Mouse (Mus musculus) CH12.LX (cell line): ENCODE data around the gene Usp6nl. TPM values are rescaled to one million over a fixed set of nuclear protein-coding genes. Genes with fewer than 3 reads are reported as not detected.

Experiments
- DNase-seq: peaks from one replicate; pipeline ENCODE4 v3.0.0-alpha.2; 2013; ENCODE audit errors: extremely low read depth
- H3K27ac ChIP-seq: 2 replicates; pipeline ENCODE4 v1.5.1; 2012; ENCODE audit warnings: low read depth, mild to moderate bottlenecking, control low read depth, moderate library complexity; ENCODE audit not compliant: insufficient read depth
- H3K27me3 ChIP-seq: replicated peaks from 2 replicates; pipeline ENCODE3; 2012; ENCODE audit warnings: inconsistent platforms
- H3K36me3 ChIP-seq, 2 experiments: replicated peaks in 1 of 2; 2 replicates each; pipeline versions ENCODE3 to v1.6.1; 2012; ENCODE audit warnings: inconsistent platforms in 1 of 2, low read length in 1 of 2, mild to moderate bottlenecking in 1 of 2, mixed read lengths in 1 of 2, moderate library complexity in 1 of 2; ENCODE audit not compliant: control insufficient read depth in 1 of 2, insufficient read depth in 1 of 2
- H3K4me1 ChIP-seq, 2 experiments: 2 replicates each; pipeline ENCODE4 v1.6.1; 2012; ENCODE audit warnings: inconsistent platforms in 1 of 2, moderate library complexity in 1 of 2; ENCODE audit not compliant: insufficient read depth in 2 of 2, control insufficient read depth in 1 of 2
- H3K4me2 ChIP-seq: 2 replicates; pipeline ENCODE4 v1.6.1; 2012; ENCODE audit warnings: low read depth, mild to moderate bottlenecking, control low read depth; ENCODE audit not compliant: poor library complexity, insufficient read depth, severe bottlenecking
- H3K4me3 ChIP-seq, 3 experiments: fragments of 150-350 bp in 1 of 3; sonication (generic) in 1 of 3; replicated peaks in 1 of 3; 2 replicates each; pipeline versions ENCODE3 to v1.5.1; 2011 to 2012; ENCODE audit warnings: low read depth in 2 of 3, low read length in 2 of 3, mild to moderate bottlenecking in 2 of 3, moderate library complexity in 2 of 3, control low read depth in 1 of 3, improper control_type of control experiment in 1 of 3, inconsistent platforms in 1 of 3, mixed read lengths in 1 of 3; ENCODE audit not compliant: poor library complexity in 1 of 3
- H3K79me2 ChIP-seq: replicated peaks from 2 replicates; pipeline ENCODE4 v1.6.1; 2012; ENCODE audit warnings: mild to moderate bottlenecking, moderate library complexity; ENCODE audit not compliant: control insufficient read depth, poor library complexity, insufficient read depth, severe bottlenecking; ENCODE audit errors: extremely low read depth
- H3K9ac ChIP-seq: 2 replicates; pipeline ENCODE4 v1.6.1; 2012; ENCODE audit warnings: low read depth, mild to moderate bottlenecking, control low read depth, moderate library complexity; ENCODE audit not compliant: insufficient read depth
- H3K9me3 ChIP-seq: replicated peaks from 2 replicates; pipeline ENCODE3; 2012; ENCODE audit warnings: low read length, inconsistent platforms, mixed read lengths
- BHLHE40 ChIP-seq: IDR thresholded peaks from 2 replicates; pipeline ENCODE4 v1.6.1; 2011; ENCODE audit warnings: mild to moderate bottlenecking, low read depth, low read length, improper control_type of control experiment
- CHD1 ChIP-seq: IDR thresholded peaks from 2 replicates; pipeline ENCODE4 v1.6.1; 2012; ENCODE audit warnings: low read depth, low read length, improper control_type of control experiment, inconsistent platforms
- CHD2 ChIP-seq: IDR thresholded peaks from 2 replicates; pipeline ENCODE4 v1.6.1; 2011; ENCODE audit warnings: low read length, improper control_type of control experiment
- CTCF ChIP-seq, 2 experiments: IDR thresholded peaks in 1 of 2; conservative IDR thresholded peaks in 1 of 2; 2 replicates each; pipeline ENCODE4 v1.5.1; 2011 to 2012; ENCODE audit warnings: low read depth in 2 of 2, low read length in 2 of 2, improper control_type of control experiment in 1 of 2, inconsistent platforms in 1 of 2, mild to moderate bottlenecking in 1 of 2, moderate library complexity in 1 of 2
- E2F4 ChIP-seq: IDR thresholded peaks from 2 replicates; pipeline ENCODE4 v1.6.1; 2011; ENCODE audit warnings: low read depth, low read length, improper control_type of control experiment; ENCODE audit not compliant: insufficient replicate concordance
- ELF1 ChIP-seq: IDR thresholded peaks from 2 replicates; pipeline ENCODE4 v1.6.1; 2014; ENCODE audit warnings: low read depth, mild to moderate bottlenecking, inconsistent platforms, low read length, improper control_type of control experiment
- EP300 ChIP-seq: IDR thresholded peaks from 2 replicates; pipeline ENCODE4 v1.6.1; 2011; ENCODE audit warnings: low read length, improper control_type of control experiment
- ETS1 ChIP-seq: conservative IDR thresholded peaks from 2 replicates; pipeline ENCODE4 v1.6.1; 2012; ENCODE audit warnings: low read depth, mild to moderate bottlenecking, inconsistent platforms, low read length, improper control_type of control experiment, moderate library complexity
- HCFC1 ChIP-seq: IDR thresholded peaks from 2 replicates; pipeline ENCODE4 v1.6.1; 2012; ENCODE audit warnings: low read depth, mild to moderate bottlenecking, inconsistent platforms, low read length, improper control_type of control experiment
- JUN ChIP-seq: IDR thresholded peaks from 2 replicates; pipeline ENCODE4 v1.6.1; 2011; ENCODE audit warnings: low read depth, mild to moderate bottlenecking, low read length, improper control_type of control experiment, moderate library complexity; ENCODE audit not compliant: insufficient read depth
- KAT2A ChIP-seq: IDR thresholded peaks from 2 replicates; pipeline ENCODE4 v1.6.1; 2012; ENCODE audit warnings: low read length, improper control_type of control experiment, inconsistent platforms; ENCODE audit not compliant: insufficient replicate concordance
- MAFK ChIP-seq: IDR thresholded peaks from 2 replicates; pipeline ENCODE4 v1.6.1; 2011; ENCODE audit warnings: low read length, improper control_type of control experiment; ENCODE audit not compliant: insufficient replicate concordance
- MAX ChIP-seq: IDR thresholded peaks from 2 replicates; pipeline ENCODE4 v1.6.1; 2011; ENCODE audit warnings: low read length, improper control_type of control experiment
- MEF2A ChIP-seq: IDR thresholded peaks from 2 replicates; pipeline ENCODE4 v1.6.1; 2014; ENCODE audit warnings: low read depth, mild to moderate bottlenecking, inconsistent platforms, low read length, improper control_type of control experiment, borderline replicate concordance
- MXI1 ChIP-seq: IDR thresholded peaks from 2 replicates; pipeline ENCODE4 v1.6.1; 2011; ENCODE audit warnings: mild to moderate bottlenecking, low read depth, low read length, improper control_type of control experiment
- MYC ChIP-seq: IDR thresholded peaks from 2 replicates; pipeline ENCODE4 v1.6.1; 2011; ENCODE audit warnings: low read depth, mild to moderate bottlenecking, improper control_type of control experiment, low read length
- NRF1 ChIP-seq: IDR thresholded peaks from 2 replicates; pipeline ENCODE4 v1.6.1; 2014; ENCODE audit warnings: low read depth, mild to moderate bottlenecking, inconsistent platforms, low read length, improper control_type of control experiment, moderate library complexity
- PAX5 ChIP-seq: IDR thresholded peaks from 2 replicates; pipeline ENCODE4 v1.6.1; 2012; ENCODE audit warnings: low read length, inconsistent platforms, mixed read lengths
- POLR2A ChIP-seq: IDR thresholded peaks from 2 replicates; pipeline ENCODE4 v1.6.1; 2011; ENCODE audit warnings: low read depth, mild to moderate bottlenecking, improper control_type of control experiment, low read length
- POLR2AphosphoS2 ChIP-seq: IDR thresholded peaks from 2 replicates; pipeline ENCODE4 v1.6.1; 2011; ENCODE audit warnings: low read depth, low read length, improper control_type of control experiment
- RAD21 ChIP-seq: IDR thresholded peaks from 2 replicates; pipeline ENCODE4 v1.6.1; 2011; ENCODE audit warnings: low read depth, mild to moderate bottlenecking, low read length, improper control_type of control experiment, moderate library complexity
- SIN3A ChIP-seq: IDR thresholded peaks from 2 replicates; pipeline ENCODE4 v1.6.1; 2012; ENCODE audit warnings: low read length, improper control_type of control experiment, inconsistent platforms
- SMC3 ChIP-seq: IDR thresholded peaks from 2 replicates; pipeline ENCODE4 v1.6.1; 2011; ENCODE audit warnings: low read depth, low read length, improper control_type of control experiment
- TBP ChIP-seq: conservative IDR thresholded peaks from 2 replicates; pipeline ENCODE4 v1.6.1; 2011; ENCODE audit warnings: low read depth, low read length, improper control_type of control experiment
- TCF12 ChIP-seq: IDR thresholded peaks from 2 replicates; pipeline ENCODE4 v1.6.1; 2014; ENCODE audit warnings: low read depth, mild to moderate bottlenecking, inconsistent platforms, low read length, improper control_type of control experiment
- UBTF ChIP-seq: IDR thresholded peaks from 2 replicates; pipeline ENCODE4 v1.6.1; 2012; ENCODE audit warnings: low read depth, mild to moderate bottlenecking, inconsistent platforms, low read length, improper control_type of control experiment, moderate library complexity
- USF1 ChIP-seq: IDR thresholded peaks from 2 replicates; pipeline ENCODE4 v1.6.1; 2014; ENCODE audit warnings: low read depth, mild to moderate bottlenecking, inconsistent platforms, low read length, improper control_type of control experiment
- USF2 ChIP-seq: conservative IDR thresholded peaks from 2 replicates; pipeline ENCODE4 v1.6.1; 2011; ENCODE audit warnings: low read depth, low read length, improper control_type of control experiment
- ZC3H11A ChIP-seq: IDR thresholded peaks from 2 replicates; pipeline ENCODE4 v1.6.1; 2012; ENCODE audit warnings: low read depth, mild to moderate bottlenecking, inconsistent platforms, low read length, improper control_type of control experiment
- ZKSCAN1 ChIP-seq: IDR thresholded peaks from 2 replicates; pipeline ENCODE4 v1.6.1; 2012; ENCODE audit warnings: low read depth, inconsistent platforms, low read length, improper control_type of control experiment, borderline replicate concordance
- ZNF384 ChIP-seq: IDR thresholded peaks from 2 replicates; pipeline ENCODE4 v1.6.1; 2012; ENCODE audit warnings: low read depth, low read length, improper control_type of control experiment, inconsistent platforms
- dilution Hi-C: fragments of 300-500 bp; cut with MboI; formaldehyde crosslinking; loops from 2 replicates; pipeline ENCODE4 v1.14.3; 2020; ENCODE audit warnings: low sequenced_read_pairs; ENCODE audit not compliant: extremely low pct_unique_long_range_greater_than_20kb, extremely low pct_ligation_motif_present
- in situ Hi-C: fragments of 300-500 bp; cut with MboI; formaldehyde crosslinking; loops from 3 replicates; pipeline ENCODE4 v1.14.3; 2019; ENCODE audit warnings: low sequenced_read_pairs, low pct_ligation_motif_present, low pct_unique_long_range_greater_than_20kb, mixed read lengths
- polyA plus RNA-seq: library from polyadenylated mRNA; unstranded; fragments of >175 nt; gene quantifications from 2 replicates; pipeline ENCODE4 v1.2.1, GENCODE M21; 2012; ENCODE audit warnings: low read depth; ENCODE audit not compliant: insufficient read length
- total RNA-seq, 2 experiments: library from RNA; depleted of rRNA; stranded (reverse); fragments of 300-350 nt in 1 of 2; fragments of >200 nt in 1 of 2; gene quantifications; 2 replicates each; pipeline ENCODE4 v1.2.3; 2012 to 2014

Gene Usp6nl
- total and polyA plus RNA-seq, 3 experiments, result 4.1 to 12.1 (median 4.6) TPM

- no peak for TF ChIP-seq HCFC1
- TF ChIP-seq BHLHE40, result no peak
- TF ChIP-seq MAX, result no peak
- no peak for TF ChIP-seq TCF12
- TF ChIP-seq ETS1, result no peak
- no peak for TF ChIP-seq ELF1
- TF ChIP-seq ZC3H11A, result no peak
- TF ChIP-seq RAD21, result no peak
- TF ChIP-seq JUN, result no peak
- no peak for TF ChIP-seq CHD1
- TF ChIP-seq MXI1, result no peak
- TF ChIP-seq MEF2A, result no peak
- TF ChIP-seq POLR2A, result no peak
- TF ChIP-seq EP300, result no peak
- TF ChIP-seq POLR2AphosphoS2, result no peak
- TF ChIP-seq ZNF384, result no peak
- no peak for TF ChIP-seq PAX5
- TF ChIP-seq CHD2, result no peak
- no peak for TF ChIP-seq USF1
- no peak for TF ChIP-seq MAFK
- no peak overlapping the region for H3K4me3 ChIP-seq
- DNase-seq, result no peak
- H3K79me2 ChIP-seq, result no peaks in the 10 kb centered on the region
- dilution Hi-C loops (no loop called here), in situ Hi-C loops (no loop called here)
- H3K36me3 ChIP-seq, result peaks cover 0 to 5% of the 10 kb centered on the region in 2 experiments
- H3K4me2 ChIP-seq, result no peak overlapping the region
- H3K4me1 ChIP-seq, result peaks cover 4 to 24% of the 10 kb centered on the region in 2 experiments
- no peak overlapping the region for H3K27ac ChIP-seq
- H3K9ac ChIP-seq, result no peak overlapping the region
- no peaks in the 10 kb centered on the region for H3K27me3 ChIP-seq
- H3K9me3 ChIP-seq, result no peaks in the 10 kb centered on the region
Observed at GRCm38 (mm10) chr2:6384407-6385146, 62.1 kb downstream of the Usp6nl start.

GRCm38 (mm10) chr2:6389162-6389561 lies 66.7 kb downstream of the Usp6nl start:
- in situ Hi-C loops, result no loop called here
- TF ChIP-seq E2F4 (no peak), JUN (no peak), NRF1 (no peak), HCFC1 (no peak), MAFK (no peak), TBP (no peak), CTCF (conservative IDR thresholded peaks at IDR 0.05 in 1 of 2, IDR thresholded peaks at IDR 0.05 in 1 of 2; ENCODE audit: low read depth in 2 of 2, low read length in 2 of 2) (no peak), KAT2A (no peak), UBTF (no peak), MAX (no peak), CHD1 (no peak), USF2 (no peak), BHLHE40 (no peak), SMC3 (no peak), MYC (no peak), ZKSCAN1 (no peak), EP300 (no peak), CHD2 (no peak), SIN3A (no peak)
- Histone ChIP-seq H3K79me2 (no peaks in the 10 kb centered on the region), H3K4me2 (no peak overlapping the region), H3K4me3 (no peak overlapping the region), H3K9ac (no peak overlapping the region), H3K27ac (no peak overlapping the region), H3K9me3 (no peaks in the 10 kb centered on the region), H3K36me3 (peaks cover 0 to 17% of the 10 kb centered on the region in 2 experiments), H3K4me1 (no peaks in the 10 kb centered on the region), H3K27me3 (no peaks in the 10 kb centered on the region)
- dilution Hi-C loops, result no loop called here
- DNase-seq, result no peak
